Mouse (Mus musculus) midbrain, embryonic 14.5 days (tissue): ENCODE results near the gene Tcf7l2. TPM values are rescaled to one million over a fixed set of nuclear protein-coding genes. Genes with fewer than 3 reads are reported as not detected.

Experiments
- ATAC-seq: fragments of 200-750 bp; cut with Nextera tagmentation; 2 replicates; pipeline ENCODE4 v1.8.0; 2017; ENCODE audit warnings: moderate number of reproducible peaks, moderate library complexity; ENCODE audit not compliant: low FRiP score, low TSS enrichment
- DNase-seq: peaks from one replicate; pipeline ENCODE4 v3.0.0-alpha.2; 2015
- H3K27ac ChIP-seq: fragments of 300-500 bp; sonication (generic); replicated peaks from 2 replicates; pipeline ENCODE4 v1.5.1; 2014; ENCODE audit warnings: mild to moderate bottlenecking, low read depth, low read length, moderate library complexity
- H3K27me3 ChIP-seq: fragments of 300-500 bp; sonication (generic); 2 replicates; pipeline ENCODE4 v1.6.1; 2014; ENCODE audit warnings: low read length, control low read depth, mixed read lengths; ENCODE audit not compliant: control insufficient read depth, insufficient read depth
- H3K36me3 ChIP-seq: fragments of 300-500 bp; sonication (generic); 2 replicates; pipeline ENCODE4 v1.6.1; 2014; ENCODE audit warnings: low read length, control low read depth; ENCODE audit not compliant: control insufficient read depth, insufficient read depth
- H3K4me1 ChIP-seq: fragments of 300-500 bp; sonication (generic); 2 replicates; pipeline ENCODE4 v1.6.1; 2014; ENCODE audit warnings: mild to moderate bottlenecking, antibody characterized with exemption, low read length, control low read depth; ENCODE audit not compliant: control insufficient read depth, insufficient read depth
- H3K4me2 ChIP-seq: fragments of 300-500 bp; sonication (generic); 2 replicates; pipeline ENCODE4 v1.6.1; 2014; ENCODE audit warnings: mild to moderate bottlenecking, low read length, moderate library complexity
- H3K4me3 ChIP-seq: fragments of 300-500 bp; sonication (generic); replicated peaks from 2 replicates; pipeline ENCODE4 v1.5.1; 2014; ENCODE audit warnings: low read depth, low read length
- H3K9ac ChIP-seq: fragments of 300-500 bp; sonication (generic); replicated peaks from 2 replicates; pipeline ENCODE4 v1.6.1; 2014; ENCODE audit warnings: mild to moderate bottlenecking, low read length, moderate library complexity
- H3K9me3 ChIP-seq: fragments of 300-500 bp; sonication (generic); 2 replicates; pipeline ENCODE4 v1.6.1; 2016; ENCODE audit warnings: low read length, control low read depth, mixed read lengths; ENCODE audit not compliant: control insufficient read depth
- WGBS: fragments of 180-500 bp; shearing (Covaris S2); extraction: QIAGEN DNeasy Blood & Tissue Kit; methylation state at CpG from one replicate; pipeline ENCODE4 v1.1.7; 2014; 5-methylcytosine and 5-hydroxymethylcytosine counted together
- polyA plus RNA-seq: library from polyadenylated mRNA; unstranded; fragments of >200 nt; fragmentation: Nextera tagmentation; extraction: Ambion mirVana; gene quantifications from 2 replicates; pipeline ENCODE4 v1.2.1, GENCODE M21; 2014

Gene Tcf7l2
- 720 and 768 TPM in 2 replicates for polyA plus RNA-seq

- peaks cover 25% of the 10 kb centered on the region for H3K4me1 ChIP-seq
- DNase-seq = peak; percentile 95
- H3K27ac ChIP-seq = peak within 1 kb of the TSS; percentile 97
- no peaks in the 10 kb centered on the region for H3K36me3 ChIP-seq
- H3K9ac ChIP-seq = peak within 1 kb of the TSS; percentile 92
- H3K4me3 ChIP-seq = peak within 1 kb of the TSS; percentile 60
- H3K4me2 ChIP-seq = peak within 1 kb of the TSS; percentile 72
- 2% methylated on average over 42 of the region's 42 CpGs for WGBS
- peak; percentile 88 for ATAC-seq
- no peaks in the 10 kb centered on the region for H3K9me3 ChIP-seq
- no peaks in the 10 kb centered on the region for H3K27me3 ChIP-seq
Measured at GRCm38 (mm10) chr19:55741439-55741928, at the start of gene Tcf7l2. Gene Tcf7l2 (plus strand): TSS chr19:55741820.

- Histone ChIP-seq H3K9me3 (no peaks in the 10 kb centered on the region), H3K4me3 (no peak overlapping the region), H3K36me3 (no peaks in the 10 kb centered on the region), H3K9ac (0 out of 2 replicates have a peak overlapping the region, but pooled peaks have one; percentile 3), H3K4me2 (peak overlapping the region; percentile 22; the same call in 1 of the 2 replicates), H3K4me1 (peaks cover 11% of the 10 kb centered on the region; the same call in 1 of the 2 replicates), H3K27ac (0 out of 2 replicates have a peak overlapping the region, but pooled peaks have one; percentile 4), H3K27me3 (peaks cover 5% of the 10 kb centered on the region; the same call in 1 of the 2 replicates)
- ATAC-seq (no peak), DNase-seq (peak; percentile 57)
- WGBS = 13% methylated on average over 13 of the region's 13 CpGs
Measured at GRCm38 (mm10) chr19:55694651-55695050, 47.0 kb upstream of the Tcf7l2 start.

- no peak overlapping the region for H3K9ac ChIP-seq
- no peak overlapping the region for H3K27ac ChIP-seq
- no peaks in the 10 kb centered on the region for H3K36me3 ChIP-seq
- ATAC-seq (no peak), DNase-seq (peak; percentile 54)
- H3K4me3 ChIP-seq = no peak overlapping the region
- H3K27me3 ChIP-seq = peaks cover 5% of the 10 kb centered on the region; the same call in 1 of the 2 replicates
- H3K9me3 ChIP-seq = no peaks in the 10 kb centered on the region
- WGBS = 68% methylated on average over 10 of the region's 10 CpGs
- 0 out of 2 replicates have a peak overlapping the region, but pooled peaks have one; percentile 22 for H3K4me2 ChIP-seq
- peaks cover 11% of the 10 kb centered on the region; the same call in 1 of the 2 replicates for H3K4me1 ChIP-seq
Measured at GRCm38 (mm10) chr19:55695418-55695817, 46.2 kb upstream of the Tcf7l2 start.

GRCm38 (mm10) chr19:55698892-55699291 is 42.7 kb upstream of the Tcf7l2 start:
- Histone ChIP-seq H3K9ac (no peak overlapping the region), H3K9me3 (no peaks in the 10 kb centered on the region), H3K4me1 (peaks cover 11% of the 10 kb centered on the region; the same call in 1 of the 2 replicates), H3K27me3 (peaks cover 5% of the 10 kb centered on the region; the same call in 1 of the 2 replicates), H3K27ac (no peak overlapping the region), H3K36me3 (no peaks in the 10 kb centered on the region), H3K4me2 (no peak overlapping the region), H3K4me3 (no peak overlapping the region)
- ATAC-seq = no peak
- DNase-seq = no peak
- WGBS = 77% methylated on average over 5 of the region's 5 CpGs

- no peak for DNase-seq
- no peaks in the 10 kb centered on the region for H3K36me3 ChIP-seq
Measured at GRCm38 (mm10) chr19:55700214-55700568, 41.4 kb upstream of the Tcf7l2 start.

GRCm38 (mm10) chr19:55700569-55701282 is 40.9 kb upstream of the Tcf7l2 start:
- 78% methylated on average over 11 of the region's 11 CpGs for WGBS
- no peak overlapping the region for H3K9ac ChIP-seq
- no peak overlapping the region for H3K27ac ChIP-seq
- H3K4me1 ChIP-seq = no peaks in the 10 kb centered on the region
- H3K4me3 ChIP-seq = no peak overlapping the region
- ATAC-seq (no peak), DNase-seq (no peak)
- H3K9me3 ChIP-seq = no peaks in the 10 kb centered on the region
- H3K4me2 ChIP-seq = no peak overlapping the region
- H3K36me3 ChIP-seq = no peaks in the 10 kb centered on the region
- no peaks in the 10 kb centered on the region for H3K27me3 ChIP-seq

More at GRCm38 (mm10) chr19:55700214-55700568, 41.4 kb upstream of the Tcf7l2 start:
- H3K9me3 ChIP-seq = no peaks in the 10 kb centered on the region
- H3K4me1 ChIP-seq = no peaks in the 10 kb centered on the region
- no peak for ATAC-seq
- H3K27me3 ChIP-seq = no peaks in the 10 kb centered on the region
- H3K4me3 ChIP-seq = no peak overlapping the region
- H3K9ac ChIP-seq = no peak overlapping the region
- H3K4me2 ChIP-seq = no peak overlapping the region
- WGBS = 54% methylated on average over 6 of the region's 6 CpGs
- no peak overlapping the region for H3K27ac ChIP-seq

GRCm38 (mm10) chr19:55701283-55701633 is 40.4 kb upstream of the Tcf7l2 start:
- no peak overlapping the region for H3K4me2 ChIP-seq
- no peak overlapping the region for H3K9ac ChIP-seq
- DNase-seq (no peak), ATAC-seq (no peak)
- H3K27me3 ChIP-seq = no peaks in the 10 kb centered on the region
- H3K9me3 ChIP-seq = no peaks in the 10 kb centered on the region
- no peak overlapping the region for H3K27ac ChIP-seq
- H3K4me1 ChIP-seq = no peaks in the 10 kb centered on the region
- no peaks in the 10 kb centered on the region for H3K36me3 ChIP-seq
- H3K4me3 ChIP-seq = no peak overlapping the region
- WGBS = 93% methylated on average over 9 of the region's 9 CpGs

GRCm38 (mm10) chr19:55702081-55702480 is 39.5 kb upstream of the Tcf7l2 start:
- DNase-seq (no peak), ATAC-seq (no peak)

GRCm38 (mm10) chr19:55702716-55703115 is 38.9 kb upstream of the Tcf7l2 start:
- no peak overlapping the region for H3K4me2 ChIP-seq

More at GRCm38 (mm10) chr19:55702081-55702480, 39.5 kb upstream of the Tcf7l2 start:
- WGBS = 70% methylated on average over 4 of the region's 4 CpGs
- Histone ChIP-seq H3K27ac (no peak overlapping the region), H3K27me3 (no peaks in the 10 kb centered on the region), H3K4me1 (no peaks in the 10 kb centered on the region), H3K4me2 (no peak overlapping the region), H3K4me3 (no peak overlapping the region), H3K36me3 (no peaks in the 10 kb centered on the region), H3K9me3 (no peaks in the 10 kb centered on the region), H3K9ac (no peak overlapping the region)

More at GRCm38 (mm10) chr19:55702716-55703115, 38.9 kb upstream of the Tcf7l2 start:
- H3K36me3 ChIP-seq = no peaks in the 10 kb centered on the region
- DNase-seq (no peak), ATAC-seq (no peak)
- H3K4me1 ChIP-seq = no peaks in the 10 kb centered on the region
- 95% methylated on average over 8 of the region's 8 CpGs for WGBS
- no peak overlapping the region for H3K9ac ChIP-seq
- no peaks in the 10 kb centered on the region for H3K9me3 ChIP-seq
- no peaks in the 10 kb centered on the region for H3K27me3 ChIP-seq
- H3K27ac ChIP-seq = no peak overlapping the region
- no peak overlapping the region for H3K4me3 ChIP-seq
